10 mouse cellular contexts compared by ENCODE assay signal in genomic region chrX:12155068-12155840, GRCm38 (mm10). TPM values are rescaled to one million over a fixed set of nuclear protein-coding genes. Genes with fewer than 3 reads are reported as not detected.
DNase-seq lines count a peak whose midpoint lies in the region; ATAC-seq lines count a peak whose summit lies in the region.
"Had no signal": no experiment of that assay in that cellular context is flagged by ENCODE, and none has a peak within 500 bp of the region (broad histone marks: within the 10 kb centered on the region; RNA-seq: fewer than 3 reads in every experiment).

No protein-coding gene starts in this region.

- H3K4me1 ChIP-seq in kidney, embryonic 15.5 days = peaks cover 74% of the 10 kb centered on the region
- H3K4me1 ChIP-seq in embryonic facial prominence, embryonic 10.5 days = peaks cover 81% of the 10 kb centered on the region
- peaks cover 14% of the 10 kb centered on the region for H3K4me1 ChIP-seq in hindbrain, embryonic 16.5 days (ENCODE audit: control insufficient read depth, insufficient read depth, low read depth, low read length)
- peaks cover 12% of the 10 kb centered on the region for H3K4me1 ChIP-seq in midbrain, embryonic 16.5 days (ENCODE audit: control insufficient read depth, insufficient read depth, low read length)

- peaks cover 95% of the 10 kb centered on the region for H3K27me3 ChIP-seq in kidney, embryonic 15.5 days
- peaks cover 100% of the 10 kb centered on the region for H3K27me3 ChIP-seq in embryonic facial prominence, embryonic 10.5 days (replicated peaks; ENCODE audit: low read depth, poor library complexity, severe bottlenecking)
- H3K27me3 ChIP-seq in hindbrain, embryonic 16.5 days (replicated peaks; ENCODE audit: control insufficient read depth, insufficient read depth, low read length) = peaks cover 34% of the 10 kb centered on the region
- peaks cover 37% of the 10 kb centered on the region for H3K27me3 ChIP-seq in midbrain, embryonic 16.5 days (ENCODE audit: control insufficient read depth, insufficient read depth, low read depth, low read length)

- H3K4me2 ChIP-seq in kidney, embryonic 15.5 days = peak overlapping the region; percentile 56
- H3K4me2 ChIP-seq in hindbrain, embryonic 16.5 days (ENCODE audit: low read length) = peak overlapping the region; percentile 54
- H3K4me2 ChIP-seq in midbrain, embryonic 16.5 days (ENCODE audit: low read length) = peak overlapping the region; percentile 49

- H3K27ac ChIP-seq in kidney, embryonic 15.5 days = peak overlapping the region; percentile 54
- peak overlapping the region; percentile 74 for H3K27ac ChIP-seq in embryonic facial prominence, embryonic 10.5 days (replicated peaks)
- H3K27ac ChIP-seq in hindbrain, embryonic 16.5 days (ENCODE audit: low read depth, low read length) = no peak overlapping the region
- H3K27ac ChIP-seq in midbrain, embryonic 16.5 days (ENCODE audit: low read length) = no peak overlapping the region

- no peaks in the 10 kb centered on the region for H3K9me3 ChIP-seq in kidney, embryonic 15.5 days (replicated peaks)
- no peaks in the 10 kb centered on the region for H3K9me3 ChIP-seq in embryonic facial prominence, embryonic 10.5 days
- H3K9me3 ChIP-seq in hindbrain, embryonic 16.5 days (ENCODE audit: control insufficient read depth, low read length) = no peaks in the 10 kb centered on the region
- no peaks in the 10 kb centered on the region for H3K9me3 ChIP-seq in midbrain, embryonic 16.5 days (replicated peaks; ENCODE audit: control insufficient read depth, low read length, poor library complexity, severe bottlenecking)

- 7% methylated on average over 28 of the region's 30 CpGs for WGBS in kidney, embryonic 15.5 days
- 9% methylated on average over 30 of the region's 30 CpGs for WGBS in embryonic facial prominence, embryonic 10.5 days
- WGBS in hindbrain, embryonic 16.5 days = 17% methylated on average over 25 of the region's 30 CpGs
- WGBS in midbrain, embryonic 16.5 days = 15% methylated on average over 26 of the region's 30 CpGs

- no peak overlapping the region for H3K9ac ChIP-seq in kidney, embryonic 15.5 days
- peak overlapping the region; percentile 13 for H3K9ac ChIP-seq in hindbrain, embryonic 16.5 days (ENCODE audit: low read depth, low read length)
- 0 out of 2 replicates have a peak overlapping the region, but pooled peaks have one; percentile 14 for H3K9ac ChIP-seq in midbrain, embryonic 16.5 days (ENCODE audit: low read depth, low read length)

- DNase-seq in kidney, adult 9 months = no peak
- DNase-seq in embryonic facial prominence, embryonic 10.5 days (ENCODE audit: low spot score) = peak; percentile 11
- no peak for DNase-seq in retina, embryonic 14.5 days (ENCODE audit: low spot score)
- no peak for DNase-seq in yolk sac, embryonic 10.5 days (ENCODE audit: low spot score)

- H3K4me3 ChIP-seq in kidney, embryonic 15.5 days (replicated peaks) = peak overlapping the region; percentile 28
- peak overlapping the region; percentile 43 for H3K4me3 ChIP-seq in embryonic facial prominence, embryonic 10.5 days
- peak overlapping the region; percentile 27 for H3K4me3 ChIP-seq in hindbrain, embryonic 16.5 days (ENCODE audit: low read length)
- peak overlapping the region; percentile 24 for H3K4me3 ChIP-seq in midbrain, embryonic 16.5 days (ENCODE audit: low read depth, low read length)
- H3K4me3 ChIP-seq: erythroblast, embryonic 14.5 days had no signal

- no peaks in the 10 kb centered on the region for H3K36me3 ChIP-seq in kidney, embryonic 15.5 days
- no peaks in the 10 kb centered on the region for H3K36me3 ChIP-seq in embryonic facial prominence, embryonic 10.5 days (replicated peaks)
- H3K36me3 ChIP-seq in hindbrain, embryonic 16.5 days (ENCODE audit: control insufficient read depth, insufficient read depth, low read length) = no peaks in the 10 kb centered on the region
- H3K36me3 ChIP-seq in midbrain, embryonic 16.5 days (ENCODE audit: control insufficient read depth, insufficient read depth, low read length) = no peaks in the 10 kb centered on the region

- ATAC-seq in kidney, embryonic 15.5 days (replicated peaks; ENCODE audit: low FRiP score) = no peak
- no peak for ATAC-seq in hindbrain, embryonic 16.5 days
- no peak for ATAC-seq in midbrain, embryonic 16.5 days
- no peak for ATAC-seq in frontal cortex, adult (ENCODE audit: low TSS enrichment)
- ATAC-seq: Patski had no signal

RNA-seq across cellular contexts. Expression of gene Bcor, which starts 4.9 kb away (rescaled TPM):
- 18.8 and 19.3 TPM in 2 replicates for polyA plus RNA-seq in kidney, embryonic 15.5 days (2015; fragmentation: Nextera tagmentation; extraction: Ambion mirVana)
- 23.7 and 26.3 TPM in 2 replicates for polyA plus RNA-seq in embryonic facial prominence, embryonic 10.5 days (2016; fragmentation: Nextera tagmentation; extraction: Ambion mirVana)
- polyA plus RNA-seq in hindbrain, embryonic 16.5 days (2015; fragmentation: Nextera tagmentation; extraction: Ambion mirVana) = 11.2 and 13.4 TPM in 2 replicates
- polyA plus RNA-seq in midbrain, embryonic 16.5 days (2015; fragmentation: Nextera tagmentation; extraction: Ambion mirVana) = 14.7 and 16.8 TPM in 2 replicates

Comparison
In these comparisons a context has a peak if more than half of its experiments do, and no peak if none do; other contexts are left out.
1. H3K27ac ChIP-seq: peak in kidney, embryonic 15.5 days (single experiment) and embryonic facial prominence, embryonic 10.5 days (single experiment); none in hindbrain, embryonic 16.5 days (single experiment) and midbrain, embryonic 16.5 days (single experiment).
2. Peak in every context shown above with its lines, with median percentiles within 50 percentile points of each other: H3K4me2 ChIP-seq and H3K4me3 ChIP-seq.